Mouse (Mus musculus): ENCODE results near the gene Snrnp35. TPM values are rescaled to one million over a fixed set of nuclear protein-coding genes. Genes with fewer than 3 reads are reported as not detected.
A peak's percentile ranks its signal among the peaks of the same experiment; 100 is the strongest.
"Not testable (repeated sequence)": the region's sequence is repeated elsewhere in the genome, so short reads cannot be mapped to it uniquely, and the experiment has no call there.

Gene Snrnp35
- total and polyA plus RNA-seq, 2 experiments, result 2.5 to 3.7 TPM

GRCm38 (mm10) chr5:124499001-124499400 is 16.1 kb downstream of the Snrnp35 start:
- 58% methylated on average over 5 of the region's 5 CpGs for WGBS
- H3K27ac ChIP-seq (replicated peaks; ENCODE audit: insufficient read depth, low read depth, low read length), result no peak overlapping the region
- no peaks in the 10 kb centered on the region for H3K27me3 ChIP-seq (ENCODE audit: control insufficient read depth, insufficient read depth, low read length)
- H3K79me2 ChIP-seq (ENCODE audit: control insufficient read depth, insufficient read depth, low read length), result no peaks in the 10 kb centered on the region
- no peak for DNase-seq (ENCODE audit: extremely low read depth, low read depth, low spot score)
- TF ChIP-seq CTCF (IDR thresholded peaks at IDR 0.05; ENCODE audit: low read depth, low read length) (no peak), POLR2A (IDR thresholded peaks at IDR 0.05; ENCODE audit: extremely low read depth, insufficient read depth, low read length) (no peak)
- no peaks in the 10 kb centered on the region for H3K4me1 ChIP-seq (ENCODE audit: control insufficient read depth, insufficient read depth, low read length)
- no peak overlapping the region for H3K4me3 ChIP-seq (ENCODE audit: insufficient read depth, low read depth, low read length)
- H3K36me3 ChIP-seq (ENCODE audit: control insufficient read depth, insufficient read depth, low read length), result no peaks in the 10 kb centered on the region
- no peak overlapping the region for H3K9ac ChIP-seq (ENCODE audit: low read depth, low read length)

- not testable (repeated sequence) for H3K79me2 ChIP-seq (ENCODE audit: control insufficient read depth, insufficient read depth, low read length); H3K27ac ChIP-seq (replicated peaks; ENCODE audit: insufficient read depth, low read depth, low read length); DNase-seq (ENCODE audit: extremely low read depth, low read depth, low spot score); H3K27me3 ChIP-seq (ENCODE audit: control insufficient read depth, insufficient read depth, low read length); H3K4me3 ChIP-seq (ENCODE audit: insufficient read depth, low read depth, low read length); H3K36me3 ChIP-seq (ENCODE audit: control insufficient read depth, insufficient read depth, low read length); H3K4me1 ChIP-seq (ENCODE audit: control insufficient read depth, insufficient read depth, low read length); H3K9ac ChIP-seq (ENCODE audit: low read depth, low read length)
- WGBS, result 80% methylated on average over 4 of the region's 4 CpGs
These were observed 17.1 kb downstream of the Snrnp35 start for GRCm38 (mm10) chr5:124500037-124500436.

GRCm38 (mm10) chr5:124500573-124500972 is 17.6 kb downstream of the Snrnp35 start:
- H3K79me2 ChIP-seq (ENCODE audit: control insufficient read depth, insufficient read depth, low read length), result no peaks in the 10 kb centered on the region
- 97% methylated on average over 3 of the region's 3 CpGs for WGBS
- TF ChIP-seq CTCF (IDR thresholded peaks at IDR 0.05; ENCODE audit: low read depth, low read length) (no peak), POLR2A (IDR thresholded peaks at IDR 0.05; ENCODE audit: extremely low read depth, insufficient read depth, low read length) (no peak)
- no peak for DNase-seq (ENCODE audit: extremely low read depth, low read depth, low spot score)
- H3K9ac ChIP-seq (ENCODE audit: low read depth, low read length), result no peak overlapping the region
- no peak overlapping the region for H3K27ac ChIP-seq (replicated peaks; ENCODE audit: insufficient read depth, low read depth, low read length)
- no peaks in the 10 kb centered on the region for H3K36me3 ChIP-seq (ENCODE audit: control insufficient read depth, insufficient read depth, low read length)
- no peaks in the 10 kb centered on the region for H3K27me3 ChIP-seq (ENCODE audit: control insufficient read depth, insufficient read depth, low read length)
- no peak overlapping the region for H3K4me3 ChIP-seq (ENCODE audit: insufficient read depth, low read depth, low read length)
- no peaks in the 10 kb centered on the region for H3K4me1 ChIP-seq (ENCODE audit: control insufficient read depth, insufficient read depth, low read length)

- Histone ChIP-seq H3K27ac (replicated peaks; ENCODE audit: insufficient read depth, low read depth, low read length) (no peak overlapping the region), H3K79me2 (ENCODE audit: control insufficient read depth, insufficient read depth, low read length) (no peaks in the 10 kb centered on the region), H3K4me3 (ENCODE audit: insufficient read depth, low read depth, low read length) (no peak overlapping the region), H3K36me3 (ENCODE audit: control insufficient read depth, insufficient read depth, low read length) (no peaks in the 10 kb centered on the region), H3K27me3 (ENCODE audit: control insufficient read depth, insufficient read depth, low read length) (no peaks in the 10 kb centered on the region), H3K9ac (ENCODE audit: low read depth, low read length) (no peak overlapping the region), H3K4me1 (ENCODE audit: control insufficient read depth, insufficient read depth, low read length) (no peaks in the 10 kb centered on the region)
- TF ChIP-seq CTCF (IDR thresholded peaks at IDR 0.05; ENCODE audit: low read depth, low read length), result no peak
- no peak for TF ChIP-seq POLR2A (IDR thresholded peaks at IDR 0.05; ENCODE audit: extremely low read depth, insufficient read depth, low read length)
- no peak for DNase-seq (ENCODE audit: extremely low read depth, low read depth, low spot score)
- WGBS, result 93% methylated on average over 10 of the region's 10 CpGs
These were observed 18.6 kb downstream of the Snrnp35 start for GRCm38 (mm10) chr5:124501541-124501940.

- H3K9ac ChIP-seq (ENCODE audit: low read depth, low read length), result no peak overlapping the region
These were observed 20.8 kb downstream of the Snrnp35 start for GRCm38 (mm10) chr5:124503742-124504141.

GRCm38 (mm10) chr5:124505235-124505634 is 22.3 kb downstream of the Snrnp35 start:
- Histone ChIP-seq H3K27me3 (ENCODE audit: control insufficient read depth, insufficient read depth, low read length) (no peaks in the 10 kb centered on the region), H3K4me1 (ENCODE audit: control insufficient read depth, insufficient read depth, low read length) (no peaks in the 10 kb centered on the region), H3K79me2 (ENCODE audit: control insufficient read depth, insufficient read depth, low read length) (no peaks in the 10 kb centered on the region), H3K4me3 (ENCODE audit: insufficient read depth, low read depth, low read length) (no peak overlapping the region), H3K36me3 (ENCODE audit: control insufficient read depth, insufficient read depth, low read length) (no peaks in the 10 kb centered on the region), H3K27ac (replicated peaks; ENCODE audit: insufficient read depth, low read depth, low read length) (no peak overlapping the region), H3K9ac (ENCODE audit: low read depth, low read length) (no peak overlapping the region)
- TF ChIP-seq POLR2A (IDR thresholded peaks at IDR 0.05; ENCODE audit: extremely low read depth, insufficient read depth, low read length) (no peak), CTCF (IDR thresholded peaks at IDR 0.05; ENCODE audit: low read depth, low read length) (no peak)
- peak; percentile 14 for DNase-seq (ENCODE audit: extremely low read depth, low read depth, low spot score)
- 69% methylated on average over 4 of the region's 4 CpGs for WGBS

More at GRCm38 (mm10) chr5:124503742-124504141, 20.8 kb downstream of the Snrnp35 start:
- Histone ChIP-seq H3K4me3 (ENCODE audit: insufficient read depth, low read depth, low read length) (no peak overlapping the region), H3K27me3 (ENCODE audit: control insufficient read depth, insufficient read depth, low read length) (no peaks in the 10 kb centered on the region), H3K4me1 (ENCODE audit: control insufficient read depth, insufficient read depth, low read length) (no peaks in the 10 kb centered on the region), H3K79me2 (ENCODE audit: control insufficient read depth, insufficient read depth, low read length) (no peaks in the 10 kb centered on the region), H3K36me3 (ENCODE audit: control insufficient read depth, insufficient read depth, low read length) (no peaks in the 10 kb centered on the region), H3K27ac (replicated peaks; ENCODE audit: insufficient read depth, low read depth, low read length) (no peak overlapping the region)
- WGBS, result 84% methylated on average over 14 of the region's 14 CpGs
- TF ChIP-seq POLR2A (IDR thresholded peaks at IDR 0.05; ENCODE audit: extremely low read depth, insufficient read depth, low read length), result no peak
- no peak for TF ChIP-seq CTCF (IDR thresholded peaks at IDR 0.05; ENCODE audit: low read depth, low read length)
- DNase-seq (ENCODE audit: extremely low read depth, low read depth, low spot score), result no peak
